Mouse (Mus musculus) naive thymus-derived CD4-positive, alpha-beta T cell, adult 2 months (primary cell): ENCODE data around the gene Gab2.
"Not testable (repeated sequence)": the region's sequence is repeated elsewhere in the genome, so short reads cannot be mapped to it uniquely, and the experiment has no call there.

ENCODE experiments used
- DNase-seq: peaks from one replicate; pipeline ENCODE4 v3.0.0-alpha.2; 2011; ENCODE audit warnings: low read depth

The Gab2 gene

GRCm38 (mm10) chr7:97151082-97151813, 69.9 kb downstream of the Gab2 start:
- DNase-seq: no peak

DNA sequence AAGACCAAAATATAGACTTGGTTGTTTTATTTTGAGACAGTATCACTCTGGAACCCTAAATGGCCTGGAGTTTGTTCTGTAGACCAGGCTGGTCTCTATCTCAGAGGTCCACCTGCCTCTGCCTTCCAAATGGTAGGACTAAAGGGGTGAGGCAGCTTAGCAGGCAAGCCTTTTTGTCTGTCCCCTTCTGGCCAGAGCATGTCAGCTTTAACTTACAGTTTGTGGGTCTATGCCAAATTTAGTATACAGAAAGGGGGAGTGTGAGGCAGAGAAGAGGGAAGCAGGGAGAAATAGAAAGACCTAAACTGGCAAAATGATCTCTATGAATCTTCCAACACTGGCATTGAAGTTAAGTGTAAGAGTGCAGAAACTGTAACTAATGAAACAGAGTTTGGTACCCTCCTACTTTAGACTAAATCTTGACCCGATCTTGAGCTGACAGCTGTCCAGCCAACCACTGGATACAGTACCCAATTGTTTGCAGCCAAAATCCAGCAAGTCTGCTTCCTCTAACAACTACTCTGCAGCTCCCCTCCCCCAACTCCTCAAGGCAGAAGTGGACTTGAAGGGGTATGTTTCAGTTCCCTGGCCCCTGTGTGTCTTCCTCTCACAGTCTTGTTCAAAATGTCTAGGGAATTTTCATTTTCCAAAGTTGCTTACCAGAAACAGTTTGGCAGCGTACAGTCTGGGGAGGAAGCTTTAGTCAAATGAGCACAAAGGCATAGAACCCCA, 73.5 kb downstream of the Gab2 start:
- DNase-seq: no peak

GRCm38 (mm10) chr7:97164261-97164660, 82.9 kb downstream of the Gab2 start:
- no peak for DNase-seq

GRCm38 (mm10) chr7:97171089-97171488, 89.7 kb downstream of the Gab2 start:
- DNase-seq: no peak

- DNase-seq: peak; percentile 1
Measured at GRCm38 (mm10) chr7:97171719-97172118, 90.3 kb downstream of the Gab2 start.

DNA sequence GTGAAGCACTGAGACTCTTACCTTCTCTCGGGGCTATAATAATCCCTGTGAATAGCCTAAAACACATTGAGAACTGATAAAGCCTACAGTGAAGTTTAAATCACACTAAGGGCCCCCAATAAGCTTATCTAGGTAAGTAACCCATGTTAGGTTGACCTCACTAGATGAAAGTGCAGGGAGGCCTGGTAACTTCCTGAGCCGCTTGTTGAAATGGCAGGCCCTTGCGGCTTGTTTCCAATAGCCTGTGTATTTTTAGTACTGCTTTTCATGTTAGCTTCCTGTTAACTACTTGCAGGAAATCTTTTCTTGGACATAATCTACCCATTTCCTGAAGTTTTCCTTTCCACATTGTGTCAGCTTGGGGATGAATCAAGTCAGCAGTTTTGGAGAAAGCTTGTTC, 90.7 kb downstream of the Gab2 start:
- peak; percentile 3 for DNase-seq

DNA sequence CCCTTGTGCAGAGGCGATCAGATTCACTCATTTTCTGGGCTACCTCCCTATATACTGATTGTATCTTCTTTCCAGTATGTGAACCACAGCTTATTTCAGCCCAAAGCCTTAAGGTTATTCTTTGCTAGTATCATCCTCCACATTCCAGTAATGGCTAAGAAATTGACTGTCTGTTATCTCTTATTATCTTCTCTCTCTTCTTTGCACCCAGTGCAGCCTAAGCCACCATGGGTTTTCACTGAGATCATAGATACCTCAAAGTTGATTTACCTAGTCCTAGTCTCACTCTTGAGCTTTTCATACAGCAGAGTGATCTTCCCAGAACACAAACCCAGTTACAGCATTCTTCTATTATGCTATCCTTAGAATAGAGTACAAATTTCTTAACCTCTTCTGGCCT, 100.5 kb downstream of the Gab2 start:
- no peak for DNase-seq

DNA sequence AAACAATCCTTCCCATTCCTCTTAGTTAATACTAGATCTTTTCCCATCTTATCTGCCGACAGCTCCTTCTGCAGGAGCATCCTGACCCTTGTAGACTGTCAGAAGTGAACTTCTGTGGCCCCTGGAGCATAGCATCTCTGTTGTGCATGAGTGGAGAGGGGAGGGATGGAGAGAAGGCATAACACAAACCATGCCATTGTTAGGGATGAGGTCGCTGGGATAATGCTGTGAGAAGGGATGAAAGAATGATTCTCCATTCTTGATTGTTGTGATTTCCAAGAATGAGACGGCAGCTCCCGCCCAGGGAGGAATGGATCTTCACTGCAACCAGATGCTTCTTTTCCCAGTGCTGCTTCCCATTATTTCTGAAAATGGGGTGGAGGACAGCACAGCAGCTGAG, 102.0 kb downstream of the Gab2 start:
- DNase-seq: no peak

DNA sequence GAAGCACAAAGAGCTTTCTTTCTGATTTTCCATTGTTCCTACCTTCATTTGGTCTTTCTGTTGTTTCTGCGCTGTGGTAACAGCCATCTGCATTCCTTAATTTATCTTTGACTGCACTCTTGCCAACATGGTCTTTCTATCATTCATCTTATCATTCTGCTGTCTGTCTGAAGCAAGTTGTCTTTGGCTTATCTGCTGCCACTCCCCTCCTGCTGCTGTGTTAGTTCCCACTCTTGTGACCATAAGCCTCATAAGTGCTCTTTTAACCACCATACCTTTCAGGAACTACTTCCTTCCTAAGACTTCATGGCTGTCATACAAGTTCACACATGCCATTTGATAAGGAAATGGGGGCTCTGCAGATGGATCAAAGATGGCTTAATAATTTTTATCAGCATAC, 102.6 kb downstream of the Gab2 start:
- no peak for DNase-seq

DNA sequence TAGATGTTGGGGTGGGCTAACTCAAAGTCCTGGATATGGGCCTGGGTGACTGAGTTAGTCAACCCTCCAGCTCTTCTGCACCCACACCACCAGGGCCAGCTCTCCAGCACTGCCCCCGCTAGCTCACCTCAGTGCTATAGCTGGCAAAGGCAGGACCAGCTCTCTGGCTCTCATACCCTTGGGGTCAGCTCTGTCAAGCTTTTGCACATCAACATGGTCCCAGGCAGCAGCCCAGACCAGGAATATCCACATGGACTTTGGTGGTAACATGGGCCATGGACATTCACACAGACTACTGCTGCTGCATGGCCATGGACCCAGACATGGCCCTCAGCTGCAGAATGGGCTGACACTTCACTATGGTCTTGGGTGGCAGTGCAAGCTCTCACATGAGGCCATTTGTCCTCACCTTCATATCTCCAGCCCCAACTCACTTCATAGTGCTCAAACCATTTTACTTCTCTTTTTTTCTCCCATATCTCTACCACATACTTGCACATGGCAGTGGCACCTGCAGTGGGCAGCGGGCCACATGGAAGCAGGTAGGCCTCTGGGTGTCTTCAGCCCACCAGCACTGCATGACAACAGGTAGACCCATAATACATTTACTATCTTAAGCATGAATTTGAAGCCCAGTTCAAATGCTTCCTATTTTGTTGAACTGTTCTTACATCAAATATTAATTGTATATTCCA, 106.1 kb downstream of the Gab2 start:
- DNase-seq: no peak

GRCm38 (mm10) chr7:97189116-97189515, 107.7 kb downstream of the Gab2 start:
- DNase-seq: no peak

- no peak for DNase-seq
Measured at GRCm38 (mm10) chr7:97203907-97204306, 122.5 kb downstream of the Gab2 start.

GRCm38 (mm10) chr7:97208811-97209549, 127.6 kb downstream of the Gab2 start:
- no peak for DNase-seq

DNA sequence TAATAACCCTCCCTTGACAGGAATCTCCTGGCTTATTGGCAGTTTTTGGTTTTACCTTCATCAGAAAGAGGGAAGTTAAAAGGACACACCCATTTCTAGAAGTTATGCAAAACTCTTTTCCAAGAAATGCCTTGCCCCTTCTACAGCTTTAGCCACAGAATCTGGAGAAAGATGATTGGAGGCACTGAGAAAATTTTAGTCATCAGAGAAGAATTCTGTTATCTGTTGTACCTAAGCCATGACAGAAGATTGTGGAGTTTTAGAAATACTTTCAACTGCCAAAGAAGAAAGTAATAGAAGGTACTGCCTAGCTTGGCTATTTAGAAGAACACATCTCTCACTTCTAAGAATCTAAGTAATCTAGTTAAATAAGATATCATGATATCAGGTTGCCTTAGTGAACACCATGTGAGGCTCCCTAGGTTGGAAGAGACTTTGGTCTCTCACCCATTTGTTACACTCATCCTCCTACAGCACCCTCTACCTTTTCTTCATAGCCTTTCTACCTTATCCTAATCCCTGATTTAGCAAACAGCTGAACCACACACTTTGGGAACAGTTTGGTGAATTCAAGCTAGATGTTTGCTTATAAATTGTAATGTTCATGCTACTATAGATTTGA, 128.8 kb downstream of the Gab2 start:
- no peak for DNase-seq

- DNase-seq: peak; percentile 6
Measured at GRCm38 (mm10) chr7:97211117-97211516, 129.7 kb downstream of the Gab2 start.

DNA sequence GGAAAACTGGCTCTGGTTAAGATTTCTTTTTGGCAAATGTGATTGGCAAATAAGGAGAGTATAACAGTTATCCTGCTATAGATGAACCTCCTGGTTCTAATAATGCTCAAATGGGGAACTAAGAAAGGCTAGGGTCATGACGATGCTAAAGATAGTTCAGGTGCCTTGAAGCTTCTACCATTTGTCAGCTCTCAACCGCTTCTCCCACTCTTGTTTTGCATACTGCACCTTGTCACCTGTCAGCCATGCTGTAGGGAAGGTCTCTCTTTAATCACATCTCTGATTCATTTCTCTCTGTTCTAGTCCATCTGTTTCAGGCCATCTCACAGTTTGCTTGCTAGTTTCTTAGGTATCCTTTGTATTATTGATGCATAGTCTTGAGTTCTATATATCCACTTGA, 142.4 kb downstream of the Gab2 start:
- DNase-seq: no peak

DNA sequence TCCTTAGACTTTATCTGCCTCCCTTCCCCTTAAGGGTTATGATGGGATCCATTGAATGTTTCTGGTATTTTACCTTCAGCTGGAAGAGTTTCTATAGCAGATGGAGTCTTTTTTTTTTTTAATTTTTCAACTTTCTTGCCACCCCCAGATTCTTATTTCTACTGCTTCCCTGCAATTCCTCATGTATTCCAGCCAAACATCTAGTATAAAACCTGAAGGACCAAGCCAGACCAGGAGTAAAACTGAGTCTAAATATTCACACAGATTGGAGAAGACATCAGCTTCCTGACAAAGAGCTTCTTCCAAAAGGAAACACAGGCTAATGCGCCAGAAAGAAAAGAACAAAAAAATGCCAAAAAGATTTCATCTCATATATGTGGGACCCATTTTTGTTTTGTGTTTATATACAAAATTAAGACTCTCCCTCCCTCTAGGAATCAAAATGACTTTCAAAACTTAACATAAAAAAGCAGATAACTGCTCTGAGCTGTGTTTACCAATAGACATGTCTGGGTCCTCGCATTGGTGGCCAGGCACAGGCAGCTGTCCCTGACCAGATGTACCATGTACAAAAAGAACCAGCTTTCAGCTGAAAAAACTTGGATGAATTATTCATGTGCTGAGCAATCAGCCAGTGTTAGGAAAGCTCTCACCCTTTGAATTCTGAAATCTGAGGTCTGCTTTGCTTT, 164.0 kb downstream of the Gab2 start:
- DNase-seq: no peak

DNA sequence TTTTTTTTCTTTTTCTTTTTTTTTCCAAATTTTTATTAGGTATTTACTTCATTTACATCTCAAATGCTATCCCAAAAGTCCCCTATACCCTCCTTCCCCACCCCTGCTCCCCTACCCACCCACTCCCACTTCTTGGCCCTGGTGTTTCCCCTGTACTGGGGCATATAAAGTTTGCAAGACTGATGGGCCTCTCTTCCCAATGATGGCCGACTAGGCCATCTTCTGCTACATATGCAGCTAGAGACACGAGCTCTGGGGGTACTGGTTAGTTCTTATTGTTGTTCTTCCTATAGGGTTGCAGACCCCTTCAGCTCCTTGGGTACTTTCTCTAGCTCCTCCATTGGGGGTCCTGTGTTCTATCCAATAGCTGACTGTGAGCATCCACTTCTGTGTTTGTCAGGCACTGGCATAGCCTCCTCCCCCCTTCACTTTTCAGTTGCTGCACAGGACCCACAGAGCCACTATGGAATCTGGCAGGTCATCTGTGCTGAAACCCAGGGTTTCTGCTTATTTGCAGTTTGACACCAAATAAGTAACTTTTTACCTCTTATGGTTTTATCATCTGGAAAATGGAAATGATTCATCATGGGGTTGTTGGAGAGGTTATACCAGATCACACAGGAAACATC, 164.7 kb downstream of the Gab2 start:
- not testable (repeated sequence) for DNase-seq

DNA sequence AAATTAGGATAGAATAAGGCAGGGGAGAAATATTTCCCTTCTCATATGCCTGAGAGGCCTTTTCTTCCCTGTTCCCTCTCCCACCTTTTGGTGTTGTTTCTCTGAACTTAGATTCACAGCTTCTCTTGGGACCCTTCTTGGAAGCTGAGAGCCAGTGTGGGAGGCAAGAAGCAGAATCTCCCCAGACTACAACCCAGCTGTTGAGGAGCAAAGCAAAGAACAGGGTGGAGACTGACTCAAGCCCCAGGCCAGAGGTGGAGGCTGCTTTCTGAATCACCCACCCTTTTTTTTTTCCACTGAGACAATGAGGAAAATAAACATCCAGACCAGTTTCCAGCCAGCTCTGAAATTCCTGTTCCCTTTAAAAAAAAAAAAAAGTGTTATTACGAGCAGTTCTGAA, 166.3 kb downstream of the Gab2 start:
- DNase-seq: no peak

- DNase-seq: no peak
Measured at GRCm38 (mm10) chr7:97248136-97248535, 166.8 kb downstream of the Gab2 start.

GRCm38 (mm10) chr7:97251638-97252037, 170.3 kb downstream of the Gab2 start:
- no peak for DNase-seq
